Mouse (Mus musculus) liver, embryonic 15.5 days (tissue): Measurements from ENCODE around the gene Ptprh. TPM values are rescaled to one million over a fixed set of nuclear protein-coding genes. Genes with fewer than 3 reads are reported as not detected.
A peak's percentile ranks its signal among the peaks of the same experiment; 100 is the strongest.

Source experiments
- ATAC-seq: fragments of 200-750 bp; cut with Nextera tagmentation; 2 replicates; pipeline ENCODE4 v1.8.0; 2017; ENCODE audit warnings: moderate number of reproducible peaks, mild to moderate bottlenecking, moderate library complexity; ENCODE audit not compliant: insufficient read depth
- H3K27ac ChIP-seq: fragments of 300-500 bp; sonication (generic); replicated peaks from 2 replicates; pipeline ENCODE4 v1.5.1; 2015; ENCODE audit warnings: mild to moderate bottlenecking, inconsistent platforms
- H3K27me3 ChIP-seq: fragments of 300-500 bp; sonication (generic); 2 replicates; pipeline ENCODE4 v1.6.1; 2015; ENCODE audit warnings: mild to moderate bottlenecking, inconsistent platforms
- H3K36me3 ChIP-seq: fragments of 300-500 bp; sonication (generic); replicated peaks from 2 replicates; pipeline ENCODE4 v1.6.1; 2015; ENCODE audit warnings: moderate library complexity, mild to moderate bottlenecking, inconsistent platforms
- H3K4me1 ChIP-seq: fragments of 300-500 bp; sonication (generic); replicated peaks from 2 replicates; pipeline ENCODE4 v1.6.1; 2015; ENCODE audit warnings: inconsistent platforms
- H3K4me2 ChIP-seq: fragments of 300-500 bp; sonication (generic); 2 replicates; pipeline ENCODE4 v1.6.1; 2015; ENCODE audit warnings: moderate library complexity, mild to moderate bottlenecking, inconsistent platforms
- H3K4me3 ChIP-seq: fragments of 300-500 bp; sonication (generic); replicated peaks from 2 replicates; pipeline ENCODE4 v1.5.1; 2015; ENCODE audit warnings: mild to moderate bottlenecking, inconsistent platforms
- H3K9ac ChIP-seq: fragments of 300-500 bp; sonication (generic); 2 replicates; pipeline ENCODE4 v1.6.1; 2015; ENCODE audit warnings: moderate library complexity, mild to moderate bottlenecking, inconsistent platforms
- H3K9me3 ChIP-seq: fragments of 300-500 bp; sonication (generic); replicated peaks from 2 replicates; pipeline ENCODE4 v1.6.1; 2016; ENCODE audit warnings: inconsistent platforms
- WGBS: fragments of 180-500 bp; shearing (Covaris S2); methylation state at CpG from one replicate; pipeline ENCODE4 v1.1.7; 2015; ENCODE audit warnings: mixed read lengths; ENCODE audit not compliant: insufficient replicate concordance; 5-methylcytosine and 5-hydroxymethylcytosine counted together
- polyA plus RNA-seq: library from polyadenylated mRNA; unstranded; fragments of >200 nt; fragmentation: Nextera tagmentation; extraction: Ambion mirVana; gene quantifications from 2 replicates; pipeline ENCODE4 v1.2.1, GENCODE M21; 2015

Gene Ptprh
- polyA plus RNA-seq, 1 experiment from 2014 or later = not detected

- Histone ChIP-seq H3K4me1 (peaks cover 27% of the 10 kb centered on the region), H3K36me3 (no peaks in the 10 kb centered on the region), H3K9ac (0 out of 2 replicates have a peak overlapping the region, but pooled peaks have one; percentile 11), H3K27me3 (no peaks in the 10 kb centered on the region), H3K27ac (no peak overlapping the region), H3K9me3 (no peaks in the 10 kb centered on the region), H3K4me3 (peak overlapping the region; percentile 32), H3K4me2 (peak overlapping the region; percentile 58)
- WGBS = 20% methylated on average over 24 of the region's 24 CpGs
- ATAC-seq = peak; percentile 67
These were observed 93.8 kb downstream of the Ptprh start for GRCm38 (mm10) chr7:4509863-4510608.

GRCm38 (mm10) chr7:4508739-4509116 is 95.1 kb downstream of the Ptprh start:
- Histone ChIP-seq H3K27me3 (no peaks in the 10 kb centered on the region), H3K4me1 (peaks cover 40% of the 10 kb centered on the region), H3K4me2 (no peak overlapping the region), H3K27ac (no peak overlapping the region), H3K4me3 (no peak overlapping the region), H3K9me3 (no peaks in the 10 kb centered on the region), H3K36me3 (no peaks in the 10 kb centered on the region), H3K9ac (no peak overlapping the region)
- WGBS = 56% methylated on average over 8 of the region's 8 CpGs
- no peak for ATAC-seq

- peaks cover 40% of the 10 kb centered on the region for H3K4me1 ChIP-seq
- 82% methylated on average over 32 of the region's 32 CpGs for WGBS
- H3K4me2 ChIP-seq = no peak overlapping the region
- no peak overlapping the region for H3K27ac ChIP-seq
- no peak overlapping the region for H3K9ac ChIP-seq
- H3K36me3 ChIP-seq = no peaks in the 10 kb centered on the region
- no peak overlapping the region for H3K4me3 ChIP-seq
- no peak for ATAC-seq
- no peaks in the 10 kb centered on the region for H3K27me3 ChIP-seq
- no peaks in the 10 kb centered on the region for H3K9me3 ChIP-seq
These were observed 95.6 kb downstream of the Ptprh start for GRCm38 (mm10) chr7:4508062-4508738.

GRCm38 (mm10) chr7:4507220-4507619 is 96.6 kb downstream of the Ptprh start:
- Histone ChIP-seq H3K9me3 (no peaks in the 10 kb centered on the region), H3K4me2 (no peak overlapping the region), H3K27me3 (no peaks in the 10 kb centered on the region), H3K4me3 (no peak overlapping the region), H3K27ac (no peak overlapping the region), H3K9ac (no peak overlapping the region), H3K36me3 (no peaks in the 10 kb centered on the region), H3K4me1 (peaks cover 48% of the 10 kb centered on the region)
- no peak for ATAC-seq
- WGBS = 39% methylated on average over 3 of the region's 4 CpGs

GRCm38 (mm10) chr7:4504646-4505435 is 99.0 kb downstream of the Ptprh start:
- Histone ChIP-seq H3K9ac (no peak overlapping the region; the same call in 1 of the 2 replicates), H3K9me3 (no peaks in the 10 kb centered on the region), H3K4me1 (peaks cover 57% of the 10 kb centered on the region), H3K4me3 (no peak overlapping the region), H3K27me3 (no peaks in the 10 kb centered on the region), H3K36me3 (no peaks in the 10 kb centered on the region), H3K4me2 (0 out of 2 replicates have a peak overlapping the region, but pooled peaks have one; percentile 6), H3K27ac (peak overlapping the region; percentile 67)
- WGBS = 13% methylated on average over 11 of the region's 11 CpGs
- no peak for ATAC-seq

GRCm38 (mm10) chr7:4503858-4504257 is 100.0 kb downstream of the Ptprh start:
- Histone ChIP-seq H3K27me3 (no peaks in the 10 kb centered on the region), H3K4me3 (no peak overlapping the region), H3K9ac (no peak overlapping the region), H3K9me3 (no peaks in the 10 kb centered on the region), H3K27ac (peak overlapping the region; percentile 67), H3K4me1 (peaks cover 61% of the 10 kb centered on the region), H3K36me3 (0 out of 2 replicates have a peak, but pooled peaks cover 3% of the 10 kb centered on the region), H3K4me2 (no peak overlapping the region)
- WGBS = 43% methylated on average over 5 of the region's 5 CpGs
- ATAC-seq = no peak

- ATAC-seq = no peak
- Histone ChIP-seq H3K27ac (peak overlapping the region; percentile 91), H3K4me1 (peaks cover 69% of the 10 kb centered on the region), H3K27me3 (no peaks in the 10 kb centered on the region), H3K36me3 (0 out of 2 replicates have a peak, but pooled peaks cover 7% of the 10 kb centered on the region), H3K4me2 (peak overlapping the region; percentile 84; the same call in 1 of the 2 replicates), H3K9ac (no peak overlapping the region), H3K9me3 (no peaks in the 10 kb centered on the region), H3K4me3 (no peak overlapping the region)
- 70% methylated on average over 4 of the region's 4 CpGs for WGBS
These were observed 100.7 kb downstream of the Ptprh start for GRCm38 (mm10) chr7:4503100-4503499.

GRCm38 (mm10) chr7:4502421-4503090 is 101.3 kb downstream of the Ptprh start:
- Histone ChIP-seq H3K27me3 (no peaks in the 10 kb centered on the region), H3K27ac (peak overlapping the region; percentile 91), H3K9ac (peak overlapping the region; percentile 97), H3K36me3 (peaks cover 9% of the 10 kb centered on the region; the same call in 1 of the 2 replicates), H3K9me3 (no peaks in the 10 kb centered on the region), H3K4me3 (peak overlapping the region; percentile 93), H3K4me2 (peak overlapping the region; percentile 84), H3K4me1 (peaks cover 67% of the 10 kb centered on the region)
- ATAC-seq = no peak
- WGBS = 5% methylated on average over 14 of the region's 14 CpGs

GRCm38 (mm10) chr7:4501558-4502397 is 102.1 kb downstream of the Ptprh start, which contains the start of gene Ppp1r12c:
Ppp1r12c (minus strand) TSS chr7:4501680.
- peak within 1 kb of the TSS; percentile 97 for H3K9ac ChIP-seq
- no peaks in the 10 kb centered on the region for H3K9me3 ChIP-seq
- peak within 1 kb of the TSS; percentile 93 for H3K4me3 ChIP-seq
- under 1% methylated on average over 62 of the region's 62 CpGs for WGBS
- H3K4me1 ChIP-seq = peaks cover 63% of the 10 kb centered on the region
- H3K36me3 ChIP-seq = peaks cover 16% of the 10 kb centered on the region
- peak; percentile 94 for ATAC-seq
- peak within 1 kb of the TSS; percentile 91 for H3K27ac ChIP-seq
- H3K4me2 ChIP-seq = peak within 1 kb of the TSS; percentile 84
- no peaks in the 10 kb centered on the region for H3K27me3 ChIP-seq
